Mouse (Mus musculus): ENCODE measurements at regions not wholly inside any gene's neighbourhood (a gene's known extent, or its start where the extent isn't known, plus 50 kb on each side); places are given as distances from the start of the nearest gene placed in this dataset.

DNA sequence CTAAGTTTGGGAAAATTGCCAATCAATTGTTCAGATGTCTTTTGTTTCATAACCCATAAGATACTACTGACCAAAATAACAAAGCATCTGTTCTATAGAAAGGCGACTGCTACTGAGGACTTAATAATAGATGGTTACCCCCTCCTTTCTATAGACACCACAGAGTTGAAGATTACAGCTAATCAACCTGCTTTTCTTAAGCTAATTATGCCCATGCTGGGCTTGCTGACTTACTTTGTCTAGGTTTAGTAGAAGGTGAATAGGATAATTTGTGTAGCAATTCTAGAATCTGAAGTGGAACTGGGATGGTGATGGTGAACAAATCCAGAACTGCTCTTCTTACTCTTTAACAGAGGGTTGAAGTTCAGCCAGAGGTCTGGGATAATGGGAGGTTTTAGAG is 53.8 kb upstream of the Tbx18 start:
- 25% methylated on average over 1 of the region's 1 CpGs for WGBS (ENCODE audit: insufficient replicate concordance)
- Histone ChIP-seq H3K27ac (ENCODE audit: low read length) (no peak overlapping the region), H3K4me3 (ENCODE audit: low read depth, low read length) (no peak overlapping the region), H3K9ac (ENCODE audit: low read depth, low read length) (no peak overlapping the region), H3K9me3 (replicated peaks; ENCODE audit: control insufficient read depth, low read length) (no peaks in the 10 kb centered on the region), H3K4me2 (ENCODE audit: low read depth, low read length) (no peak overlapping the region), H3K27me3 (ENCODE audit: control insufficient read depth, insufficient read depth, low read depth, low read length) (no peaks in the 10 kb centered on the region), H3K4me1 (ENCODE audit: control insufficient read depth, low read depth, low read length) (no peaks in the 10 kb centered on the region), H3K36me3 (ENCODE audit: control insufficient read depth, insufficient read depth) (no peaks in the 10 kb centered on the region)
- no peak for ATAC-seq (ENCODE audit: low read depth)

DNA sequence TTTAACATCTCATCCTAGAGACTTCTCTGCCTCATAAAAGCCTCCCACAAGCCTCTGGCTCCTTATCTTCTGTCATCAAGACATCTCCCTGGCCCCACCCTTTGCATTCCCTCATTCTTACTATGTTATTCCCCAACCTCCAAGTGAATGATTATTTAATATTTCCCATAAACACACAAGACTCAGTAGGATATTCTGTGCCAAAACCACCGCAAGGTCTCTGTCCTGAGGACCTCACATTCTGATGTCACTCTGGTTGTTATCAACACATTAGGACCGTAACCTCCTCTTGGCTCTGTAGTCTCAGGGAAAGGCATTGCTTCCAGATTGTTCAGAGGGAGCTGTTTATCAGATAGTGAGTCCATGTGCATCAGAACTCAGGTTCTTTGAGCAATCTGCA is 80.7 kb upstream of the Tbx18 start:
- Histone ChIP-seq H3K27me3 (ENCODE audit: control insufficient read depth, insufficient read depth, low read depth, low read length) (no peaks in the 10 kb centered on the region), H3K36me3 (ENCODE audit: control insufficient read depth, insufficient read depth) (no peaks in the 10 kb centered on the region), H3K4me1 (ENCODE audit: control insufficient read depth, low read depth, low read length) (no peaks in the 10 kb centered on the region), H3K4me3 (ENCODE audit: low read depth, low read length) (no peak overlapping the region), H3K9me3 (replicated peaks; ENCODE audit: control insufficient read depth, low read length) (no peaks in the 10 kb centered on the region), H3K9ac (ENCODE audit: low read depth, low read length) (no peak overlapping the region), H3K4me2 (ENCODE audit: low read depth, low read length) (no peak overlapping the region), H3K27ac (ENCODE audit: low read length) (no peak overlapping the region)
- 57% methylated on average over 2 of the region's 2 CpGs for WGBS (ENCODE audit: insufficient replicate concordance)
- ATAC-seq (ENCODE audit: low read depth), result no peak

DNA sequence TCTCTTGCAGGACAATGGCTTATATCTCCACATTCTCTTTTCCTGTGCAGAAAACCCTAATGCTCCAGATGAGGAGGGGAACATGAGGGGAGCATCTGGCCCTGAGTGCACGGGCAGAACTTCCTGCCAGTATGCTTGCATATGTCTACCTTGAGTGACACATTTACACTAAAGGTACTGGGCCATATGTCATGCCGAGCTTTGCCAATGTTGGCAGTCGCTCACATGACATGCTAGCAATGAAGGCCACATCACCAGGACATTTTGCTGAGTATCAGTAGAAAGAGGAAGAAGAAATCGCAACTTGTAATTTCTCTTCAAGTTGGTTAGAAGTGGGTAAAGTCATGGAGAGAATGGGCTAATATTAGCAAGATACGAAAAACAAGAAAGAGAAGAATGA is 91.2 kb upstream of the Tbx18 start:
- ATAC-seq (ENCODE audit: low read depth), result no peak
- no peak overlapping the region for H3K4me3 ChIP-seq (ENCODE audit: low read depth, low read length)
- no peaks in the 10 kb centered on the region for H3K27me3 ChIP-seq (ENCODE audit: control insufficient read depth, insufficient read depth, low read depth, low read length)
- no peaks in the 10 kb centered on the region for H3K4me1 ChIP-seq (ENCODE audit: control insufficient read depth, low read depth, low read length)
- 53% methylated on average over 5 of the region's 5 CpGs for WGBS (ENCODE audit: insufficient replicate concordance)
- no peak overlapping the region for H3K27ac ChIP-seq (ENCODE audit: low read length)
- H3K9ac ChIP-seq (ENCODE audit: low read depth, low read length), result no peak overlapping the region
- H3K36me3 ChIP-seq (ENCODE audit: control insufficient read depth, insufficient read depth), result no peaks in the 10 kb centered on the region
- H3K9me3 ChIP-seq (replicated peaks; ENCODE audit: control insufficient read depth, low read length), result no peaks in the 10 kb centered on the region
- H3K4me2 ChIP-seq (ENCODE audit: low read depth, low read length), result no peak overlapping the region

GRCm38 (mm10) chr9:87824691-87825230 is 93.7 kb upstream of the Tbx18 start:
- Histone ChIP-seq H3K9ac (ENCODE audit: low read depth, low read length) (no peak overlapping the region), H3K4me1 (ENCODE audit: control insufficient read depth, low read depth, low read length) (no peaks in the 10 kb centered on the region), H3K36me3 (ENCODE audit: control insufficient read depth, insufficient read depth) (no peaks in the 10 kb centered on the region), H3K4me2 (ENCODE audit: low read depth, low read length) (no peak overlapping the region), H3K27me3 (ENCODE audit: control insufficient read depth, insufficient read depth, low read depth, low read length) (no peaks in the 10 kb centered on the region), H3K9me3 (replicated peaks; ENCODE audit: control insufficient read depth, low read length) (no peaks in the 10 kb centered on the region), H3K4me3 (ENCODE audit: low read depth, low read length) (no peak overlapping the region), H3K27ac (ENCODE audit: low read length) (no peak overlapping the region)
- ATAC-seq (ENCODE audit: low read depth), result no peak
- 57% methylated on average over 8 of the region's 8 CpGs for WGBS (ENCODE audit: insufficient replicate concordance)

DNA sequence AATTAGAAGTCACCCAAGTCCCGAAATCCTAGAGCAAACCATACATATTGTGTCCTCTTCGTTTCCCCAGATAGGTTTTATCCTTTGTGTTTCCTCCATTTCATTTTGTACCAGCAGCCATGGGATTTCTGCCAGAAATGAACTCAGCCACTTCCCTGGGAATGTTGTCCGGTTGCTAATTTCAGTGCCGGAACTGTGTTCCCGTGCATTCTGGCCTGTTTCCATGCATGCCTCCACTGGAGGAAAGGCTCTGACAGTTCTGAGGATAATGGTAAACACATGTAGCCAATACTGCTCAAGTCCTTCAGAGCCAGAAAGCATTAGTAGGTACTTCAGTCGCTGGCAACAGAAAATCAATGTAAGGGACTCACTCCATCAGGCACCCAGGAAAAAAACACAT is 112.8 kb upstream of the Tbx18 start:
- no peak for ATAC-seq (ENCODE audit: low read depth)
- WGBS (ENCODE audit: insufficient replicate concordance), result 56% methylated on average over 6 of the region's 6 CpGs
- Histone ChIP-seq H3K4me3 (ENCODE audit: low read depth, low read length) (no peak overlapping the region), H3K9me3 (replicated peaks; ENCODE audit: control insufficient read depth, low read length) (no peaks in the 10 kb centered on the region), H3K4me1 (ENCODE audit: control insufficient read depth, low read depth, low read length) (no peaks in the 10 kb centered on the region), H3K27me3 (ENCODE audit: control insufficient read depth, insufficient read depth, low read depth, low read length) (no peaks in the 10 kb centered on the region), H3K9ac (ENCODE audit: low read depth, low read length) (no peak overlapping the region), H3K4me2 (ENCODE audit: low read depth, low read length) (no peak overlapping the region), H3K27ac (ENCODE audit: low read length) (no peak overlapping the region), H3K36me3 (ENCODE audit: control insufficient read depth, insufficient read depth) (no peaks in the 10 kb centered on the region)

DNA sequence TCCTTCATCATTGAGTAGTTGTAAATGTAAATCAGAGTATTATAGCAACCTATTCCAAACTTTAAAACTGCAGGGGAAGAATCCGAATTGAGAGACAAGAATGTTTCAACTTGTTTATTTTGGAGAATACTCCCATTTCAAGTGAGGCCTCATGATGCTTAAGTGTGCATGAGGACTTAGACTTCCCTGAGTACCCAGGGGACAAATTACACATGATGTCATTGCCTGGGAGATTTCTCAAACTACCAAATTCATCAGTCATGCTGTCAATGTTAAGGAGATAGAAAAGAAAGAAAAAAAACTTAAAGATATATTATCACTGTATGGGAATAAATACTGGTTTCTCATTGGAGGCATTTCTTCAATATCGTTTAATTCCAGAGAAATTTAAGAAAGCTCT is 113.4 kb upstream of the Tbx18 start:
- no peak for ATAC-seq (ENCODE audit: low read depth)
- Histone ChIP-seq H3K4me1 (ENCODE audit: control insufficient read depth, low read depth, low read length) (no peaks in the 10 kb centered on the region), H3K4me2 (ENCODE audit: low read depth, low read length) (no peak overlapping the region), H3K9me3 (replicated peaks; ENCODE audit: control insufficient read depth, low read length) (no peaks in the 10 kb centered on the region), H3K4me3 (ENCODE audit: low read depth, low read length) (no peak overlapping the region), H3K27me3 (ENCODE audit: control insufficient read depth, insufficient read depth, low read depth, low read length) (no peaks in the 10 kb centered on the region), H3K36me3 (ENCODE audit: control insufficient read depth, insufficient read depth) (no peaks in the 10 kb centered on the region), H3K27ac (ENCODE audit: low read length) (no peak overlapping the region), H3K9ac (ENCODE audit: low read depth, low read length) (no peak overlapping the region)
- 51% methylated on average over 2 of the region's 2 CpGs for WGBS (ENCODE audit: insufficient replicate concordance)

DNA sequence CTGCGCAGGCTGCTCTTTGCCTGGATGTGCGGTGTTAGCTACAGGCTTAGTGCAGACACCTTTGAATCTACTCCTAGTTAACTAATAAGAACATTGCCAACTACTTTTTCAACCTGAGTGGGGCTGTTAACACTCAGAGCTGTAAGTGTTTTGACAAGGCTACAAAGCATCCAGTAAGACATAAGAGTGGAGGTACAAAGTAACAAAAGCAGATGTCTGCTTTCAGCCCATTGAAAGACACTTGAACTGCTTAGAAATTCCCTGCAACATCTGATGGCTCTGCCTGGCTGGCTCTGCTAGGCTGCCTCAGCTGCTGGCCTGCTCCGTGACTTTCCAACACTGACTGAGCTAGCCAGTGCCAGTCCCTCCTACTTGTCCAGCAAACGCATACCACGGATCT is 117.8 kb upstream of the Tbx18 start:
- H3K4me2 ChIP-seq (ENCODE audit: low read depth, low read length), result no peak overlapping the region
- no peak overlapping the region for H3K4me3 ChIP-seq (ENCODE audit: low read depth, low read length)
- H3K9me3 ChIP-seq (replicated peaks; ENCODE audit: control insufficient read depth, low read length), result no peaks in the 10 kb centered on the region
- H3K9ac ChIP-seq (ENCODE audit: low read depth, low read length), result no peak overlapping the region
- no peak for ATAC-seq (ENCODE audit: low read depth)
- H3K4me1 ChIP-seq (ENCODE audit: control insufficient read depth, low read depth, low read length), result no peaks in the 10 kb centered on the region
- H3K27ac ChIP-seq (ENCODE audit: low read length), result no peak overlapping the region
- no peaks in the 10 kb centered on the region for H3K36me3 ChIP-seq (ENCODE audit: control insufficient read depth, insufficient read depth)
- WGBS (ENCODE audit: insufficient replicate concordance), result 70% methylated on average over 5 of the region's 5 CpGs
- H3K27me3 ChIP-seq (ENCODE audit: control insufficient read depth, insufficient read depth, low read depth, low read length), result no peaks in the 10 kb centered on the region

GRCm38 (mm10) chr9:87850133-87850532 is 119.1 kb upstream of the Tbx18 start:
- WGBS (ENCODE audit: insufficient replicate concordance), result 72% methylated on average over 1 of the region's 1 CpGs
- no peaks in the 10 kb centered on the region for H3K4me1 ChIP-seq (ENCODE audit: control insufficient read depth, low read depth, low read length)
- no peak overlapping the region for H3K9ac ChIP-seq (ENCODE audit: low read depth, low read length)
- H3K9me3 ChIP-seq (replicated peaks; ENCODE audit: control insufficient read depth, low read length), result no peaks in the 10 kb centered on the region
- H3K4me3 ChIP-seq (ENCODE audit: low read depth, low read length), result no peak overlapping the region
- no peaks in the 10 kb centered on the region for H3K27me3 ChIP-seq (ENCODE audit: control insufficient read depth, insufficient read depth, low read depth, low read length)
- no peak overlapping the region for H3K27ac ChIP-seq (ENCODE audit: low read length)
- no peak overlapping the region for H3K4me2 ChIP-seq (ENCODE audit: low read depth, low read length)
- no peak for ATAC-seq (ENCODE audit: low read depth)
- H3K36me3 ChIP-seq (ENCODE audit: control insufficient read depth, insufficient read depth), result no peaks in the 10 kb centered on the region

GRCm38 (mm10) chr9:87861588-87861987 is 130.5 kb upstream of the Tbx18 start:
- no peaks in the 10 kb centered on the region for H3K9me3 ChIP-seq (replicated peaks; ENCODE audit: control insufficient read depth, low read length)
- H3K4me3 ChIP-seq (ENCODE audit: low read depth, low read length), result no peak overlapping the region
- H3K4me2 ChIP-seq (ENCODE audit: low read depth, low read length), result no peak overlapping the region
- WGBS (ENCODE audit: insufficient replicate concordance), result 34% methylated on average over 1 of the region's 1 CpGs
- no peak overlapping the region for H3K9ac ChIP-seq (ENCODE audit: low read depth, low read length)
- H3K4me1 ChIP-seq (ENCODE audit: control insufficient read depth, low read depth, low read length), result no peaks in the 10 kb centered on the region
- no peak overlapping the region for H3K27ac ChIP-seq (ENCODE audit: low read length)
- ATAC-seq (ENCODE audit: low read depth), result no peak
- no peaks in the 10 kb centered on the region for H3K27me3 ChIP-seq (ENCODE audit: control insufficient read depth, insufficient read depth, low read depth, low read length)
- H3K36me3 ChIP-seq (ENCODE audit: control insufficient read depth, insufficient read depth), result no peaks in the 10 kb centered on the region

- Histone ChIP-seq H3K4me2 (ENCODE audit: low read depth, low read length) (no peak overlapping the region), H3K4me3 (ENCODE audit: low read depth, low read length) (no peak overlapping the region), H3K36me3 (ENCODE audit: control insufficient read depth, insufficient read depth) (no peaks in the 10 kb centered on the region), H3K27me3 (ENCODE audit: control insufficient read depth, insufficient read depth, low read depth, low read length) (no peaks in the 10 kb centered on the region), H3K9ac (ENCODE audit: low read depth, low read length) (no peak overlapping the region), H3K27ac (ENCODE audit: low read length) (no peak overlapping the region), H3K9me3 (replicated peaks; ENCODE audit: control insufficient read depth, low read length) (no peaks in the 10 kb centered on the region), H3K4me1 (ENCODE audit: control insufficient read depth, low read depth, low read length) (no peaks in the 10 kb centered on the region)
- ATAC-seq (ENCODE audit: low read depth), result no peak
- WGBS (ENCODE audit: insufficient replicate concordance), result 73% methylated on average over 6 of the region's 6 CpGs
Measured at GRCm38 (mm10) chr9:87865236-87865635, 134.2 kb upstream of the Tbx18 start.

Data from liver, embryonic 16.5 days (tissue).